Mouse (Mus musculus): ENCODE measurements around the gene Ren1. TPM values are rescaled to one million over a fixed set of nuclear protein-coding genes. Genes with fewer than 3 reads are reported as not detected.

Ren1 gene
- polyA plus RNA-seq, 1 experiment: 187 TPM

DNA sequence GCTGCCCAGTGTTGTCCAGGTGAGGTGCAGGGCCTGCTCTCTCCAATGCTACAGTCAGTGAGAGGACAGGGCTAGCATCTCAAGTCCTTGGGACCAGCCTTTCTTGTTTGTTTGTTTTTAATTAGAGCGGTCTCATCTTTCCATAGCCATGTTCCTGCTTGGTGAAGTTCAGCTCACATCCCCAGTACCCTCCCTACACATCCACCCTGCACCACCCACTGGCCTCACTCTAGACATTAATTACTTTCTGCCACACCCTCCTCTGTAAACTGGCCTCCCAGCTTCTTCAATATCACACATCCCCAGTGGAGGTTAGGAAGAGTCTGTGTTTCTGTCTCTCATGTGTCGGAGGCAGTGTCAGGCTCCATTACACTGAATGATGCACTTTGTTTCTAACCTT lies 6.0 kb upstream of the Ren1 start:
- no peak for DNase-seq
- TF ChIP-seq POLR2A (IDR thresholded peaks at IDR 0.05; ENCODE audit: low read depth, low read length) (no peak), CTCF (conservative IDR thresholded peaks at IDR 0.05; ENCODE audit: insufficient read depth, insufficient read length, low read depth, low read length) (no peak)
- no peaks in the 10 kb centered on the region for H3K27me3 ChIP-seq (replicated peaks; ENCODE audit: control insufficient read depth, insufficient read depth, low read length)
- no peak overlapping the region for H3K4me3 ChIP-seq (ENCODE audit: insufficient read depth, low read depth, low read length)
- no peak overlapping the region for H3K27ac ChIP-seq (ENCODE audit: insufficient read depth, low read depth, low read length)
- H3K36me3 ChIP-seq (ENCODE audit: control insufficient read depth, insufficient read depth, low read length): no peaks in the 10 kb centered on the region
- 94% methylated on average over 2 of the region's 2 CpGs for WGBS
- no peaks in the 10 kb centered on the region; the same call in 1 of the 2 replicates for H3K4me1 ChIP-seq (ENCODE audit: control insufficient read depth, insufficient read depth, low read length)

DNA sequence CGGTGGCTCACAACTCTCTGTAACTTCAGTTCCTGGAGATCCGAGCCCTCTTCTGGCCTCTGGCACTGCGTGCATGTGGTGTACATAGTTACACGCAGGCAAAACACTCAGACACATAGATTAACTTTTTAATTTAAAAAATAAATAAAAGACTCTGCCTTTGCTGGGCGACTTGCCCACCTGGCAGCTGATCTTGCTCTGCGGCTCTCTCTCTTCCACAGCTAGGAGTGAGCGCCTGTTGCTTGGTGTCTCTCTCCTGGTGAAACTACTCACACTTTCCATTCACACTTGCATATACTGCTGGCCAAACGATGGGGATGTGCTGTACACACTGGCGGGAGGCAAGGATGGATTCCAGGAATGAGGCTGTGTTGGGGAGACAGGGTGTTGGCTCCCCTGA lies 3.8 kb upstream of the Ren1 start:
- Histone ChIP-seq H3K27me3 (replicated peaks; ENCODE audit: control insufficient read depth, insufficient read depth, low read length) (no peaks in the 10 kb centered on the region), H3K4me3 (ENCODE audit: insufficient read depth, low read depth, low read length) (no peak overlapping the region), H3K36me3 (ENCODE audit: control insufficient read depth, insufficient read depth, low read length) (no peaks in the 10 kb centered on the region), H3K27ac (ENCODE audit: insufficient read depth, low read depth, low read length) (no peak overlapping the region), H3K4me1 (ENCODE audit: control insufficient read depth, insufficient read depth, low read length) (no peaks in the 10 kb centered on the region; the same call in 1 of the 2 replicates)
- no peak for DNase-seq
- TF ChIP-seq CTCF (conservative IDR thresholded peaks at IDR 0.05; ENCODE audit: insufficient read depth, insufficient read length, low read depth, low read length): no peak
- no peak for TF ChIP-seq POLR2A (IDR thresholded peaks at IDR 0.05; ENCODE audit: low read depth, low read length)
- 84% methylated on average over 9 of the region's 9 CpGs for WGBS

DNA sequence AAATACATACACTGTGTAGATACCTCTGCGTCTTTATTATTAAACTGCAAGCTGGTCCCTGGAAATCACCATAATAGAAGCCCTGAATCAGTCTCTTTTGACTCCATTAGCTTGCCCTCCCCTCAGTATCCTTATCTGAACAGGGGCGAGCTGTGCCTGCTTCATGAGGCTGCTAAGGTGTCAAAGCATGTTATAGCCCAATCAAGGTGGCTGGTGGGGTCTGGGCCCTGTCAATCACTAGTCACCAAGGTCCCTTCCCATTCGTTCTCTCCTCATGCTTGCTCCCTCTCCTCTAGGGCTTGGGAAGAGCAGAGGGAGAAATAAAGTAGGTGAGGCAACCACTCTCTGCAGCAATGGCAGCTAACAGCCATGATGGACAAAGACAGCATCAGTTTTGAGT lies 3.1 kb upstream of the Ren1 start:
- H3K4me1 ChIP-seq (ENCODE audit: control insufficient read depth, insufficient read depth, low read length): no peaks in the 10 kb centered on the region; the same call in 1 of the 2 replicates
- H3K36me3 ChIP-seq (ENCODE audit: control insufficient read depth, insufficient read depth, low read length): no peaks in the 10 kb centered on the region
- H3K27ac ChIP-seq (ENCODE audit: insufficient read depth, low read depth, low read length): no peak overlapping the region
- WGBS: 81% methylated on average over 3 of the region's 3 CpGs
- H3K4me3 ChIP-seq (ENCODE audit: insufficient read depth, low read depth, low read length): no peak overlapping the region
- no peak for TF ChIP-seq POLR2A (IDR thresholded peaks at IDR 0.05; ENCODE audit: low read depth, low read length)
- TF ChIP-seq CTCF (conservative IDR thresholded peaks at IDR 0.05; ENCODE audit: insufficient read depth, insufficient read length, low read depth, low read length): no peak
- DNase-seq: no peak
- H3K27me3 ChIP-seq (replicated peaks; ENCODE audit: control insufficient read depth, insufficient read depth, low read length): no peaks in the 10 kb centered on the region

DNA sequence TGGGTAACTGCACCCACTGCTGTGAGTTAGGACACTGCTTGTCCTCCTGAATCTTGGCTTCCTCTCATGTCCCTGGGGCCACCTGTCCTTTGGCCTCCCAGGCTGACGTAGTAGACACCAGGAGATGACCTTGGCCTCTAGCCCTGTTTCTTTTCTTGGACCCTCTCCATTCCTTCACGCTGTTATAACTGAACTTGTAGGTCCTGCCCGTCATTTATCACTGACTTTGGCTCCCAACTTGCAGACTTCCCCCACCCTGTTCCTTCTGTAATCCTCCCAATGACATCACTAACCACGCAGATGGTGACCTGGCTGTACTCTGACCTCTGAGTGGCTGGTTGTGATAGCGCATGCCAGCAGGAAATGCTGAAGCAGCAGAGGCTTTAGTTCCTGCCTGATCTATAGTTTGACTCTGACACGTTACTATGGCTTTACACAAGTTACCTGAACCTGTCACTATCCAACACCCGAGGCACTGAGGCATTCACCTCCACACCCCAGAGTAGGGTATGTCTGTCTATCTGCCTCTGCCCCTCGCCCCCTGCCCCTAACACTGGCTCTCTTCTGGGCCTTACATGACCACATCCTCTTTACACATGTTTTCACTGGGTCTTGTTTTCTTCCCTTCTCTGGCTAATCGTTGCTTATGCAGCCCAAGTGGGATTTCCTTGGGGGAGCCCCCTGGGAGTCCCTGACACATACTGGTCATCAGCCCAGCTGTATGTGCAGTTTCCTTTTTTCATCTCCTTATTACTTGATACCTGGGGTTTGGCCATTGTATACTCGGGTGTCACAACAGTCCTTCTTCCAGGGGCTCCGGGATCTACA lies 2.4 kb upstream of the Ren1 start:
- Histone ChIP-seq H3K4me3 (ENCODE audit: insufficient read depth, low read depth, low read length) (no peak overlapping the region), H3K4me1 (ENCODE audit: control insufficient read depth, insufficient read depth, low read length) (no peaks in the 10 kb centered on the region; the same call in 1 of the 2 replicates), H3K36me3 (ENCODE audit: control insufficient read depth, insufficient read depth, low read length) (no peaks in the 10 kb centered on the region), H3K27ac (ENCODE audit: insufficient read depth, low read depth, low read length) (no peak overlapping the region), H3K27me3 (replicated peaks; ENCODE audit: control insufficient read depth, insufficient read depth, low read length) (no peaks in the 10 kb centered on the region)
- TF ChIP-seq CTCF (conservative IDR thresholded peaks at IDR 0.05; ENCODE audit: insufficient read depth, insufficient read length, low read depth, low read length) (no peak), POLR2A (IDR thresholded peaks at IDR 0.05; ENCODE audit: low read depth, low read length) (no peak)
- WGBS: 42% methylated on average over 11 of the region's 11 CpGs
- peak; percentile 81 for DNase-seq

DNA sequence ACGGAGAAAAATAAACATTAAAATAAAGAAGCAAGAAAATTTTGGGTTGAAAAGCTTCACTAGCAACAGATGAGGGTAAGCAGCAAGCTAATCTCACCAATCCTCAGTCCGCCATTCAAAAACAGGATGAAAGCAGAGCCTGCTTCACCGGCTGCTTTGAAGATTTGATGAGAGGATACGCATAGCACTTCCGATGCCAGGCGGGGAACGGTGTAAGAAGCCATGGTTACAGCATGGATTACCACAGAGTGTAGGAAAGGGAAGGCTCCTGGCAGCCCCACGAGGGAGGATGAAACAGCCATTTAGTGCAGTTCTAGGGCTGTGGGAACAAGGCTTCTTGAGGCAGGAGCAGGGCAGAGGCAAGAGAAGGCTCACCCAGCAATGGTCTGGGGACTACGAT lies 1.5 kb downstream of the Ren1 start:
- Histone ChIP-seq H3K36me3 (ENCODE audit: control insufficient read depth, insufficient read depth, low read length) (no peaks in the 10 kb centered on the region), H3K4me1 (ENCODE audit: control insufficient read depth, insufficient read depth, low read length) (no peaks in the 10 kb centered on the region; the same call in 1 of the 2 replicates), H3K4me3 (ENCODE audit: insufficient read depth, low read depth, low read length) (no peak overlapping the region), H3K27me3 (replicated peaks; ENCODE audit: control insufficient read depth, insufficient read depth, low read length) (no peaks in the 10 kb centered on the region), H3K27ac (ENCODE audit: insufficient read depth, low read depth, low read length) (no peak overlapping the region)
- 51% methylated on average over 9 of the region's 9 CpGs for WGBS
- no peak for TF ChIP-seq POLR2A (IDR thresholded peaks at IDR 0.05; ENCODE audit: low read depth, low read length)
- TF ChIP-seq CTCF (conservative IDR thresholded peaks at IDR 0.05; ENCODE audit: insufficient read depth, insufficient read length, low read depth, low read length): no peak
- DNase-seq: no peak

DNA sequence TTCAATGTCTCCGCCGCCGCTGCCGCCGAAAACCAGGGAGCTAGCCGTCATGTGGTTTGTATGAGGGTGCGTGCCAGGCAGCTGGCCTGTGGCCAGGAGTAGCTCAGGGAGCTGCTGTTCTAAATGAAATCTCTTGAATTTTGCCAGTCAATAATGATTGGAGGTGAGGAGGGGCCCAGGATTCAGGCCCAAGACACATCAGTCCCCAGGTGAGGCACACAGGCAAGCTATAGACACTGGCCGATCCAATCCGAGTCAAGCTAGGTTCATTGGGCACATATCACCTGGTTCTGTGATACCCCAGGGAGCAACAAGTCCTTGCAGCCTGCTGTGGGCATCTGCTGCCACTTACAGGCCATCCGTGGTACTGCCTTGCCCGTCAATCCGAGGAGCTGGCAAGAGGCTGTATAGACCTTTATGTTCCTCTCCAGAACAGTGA lies 3.1 kb downstream of the Ren1 start:
- Histone ChIP-seq H3K4me3 (ENCODE audit: insufficient read depth, low read depth, low read length) (no peak overlapping the region), H3K4me1 (ENCODE audit: control insufficient read depth, insufficient read depth, low read length) (no peaks in the 10 kb centered on the region), H3K27me3 (replicated peaks; ENCODE audit: control insufficient read depth, insufficient read depth, low read length) (no peaks in the 10 kb centered on the region), H3K27ac (ENCODE audit: insufficient read depth, low read depth, low read length) (no peak overlapping the region), H3K36me3 (ENCODE audit: control insufficient read depth, insufficient read depth, low read length) (no peaks in the 10 kb centered on the region)
- peak; percentile 100 for TF ChIP-seq CTCF (conservative IDR thresholded peaks at IDR 0.05; ENCODE audit: insufficient read depth, insufficient read length, low read depth, low read length)
- TF ChIP-seq POLR2A (IDR thresholded peaks at IDR 0.05; ENCODE audit: low read depth, low read length): no peak
- DNase-seq: peak; percentile 84
- WGBS: 39% methylated on average over 12 of the region's 12 CpGs

DNA sequence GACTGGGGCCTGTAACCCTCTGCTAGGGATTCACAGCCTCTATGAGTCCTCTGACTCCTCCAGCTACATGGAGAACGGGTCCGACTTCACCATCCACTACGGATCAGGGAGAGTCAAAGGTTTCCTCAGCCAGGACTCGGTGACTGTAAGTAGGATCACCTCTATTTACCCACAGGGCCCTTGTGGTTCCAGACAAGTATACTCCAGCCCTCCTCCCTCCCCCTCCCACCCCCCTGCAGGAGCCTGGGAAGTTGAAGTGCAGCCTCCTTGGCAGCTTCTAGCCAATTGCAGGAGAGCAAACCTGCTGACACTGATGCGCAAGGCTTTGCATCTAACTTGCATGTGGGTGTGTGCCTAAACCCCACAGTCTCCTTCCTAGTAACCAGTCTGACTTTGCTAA lies 5.2 kb downstream of the Ren1 start:
- TF ChIP-seq CTCF (conservative IDR thresholded peaks at IDR 0.05; ENCODE audit: insufficient read depth, insufficient read length, low read depth, low read length) (no peak), POLR2A (IDR thresholded peaks at IDR 0.05; ENCODE audit: low read depth, low read length) (no peak)
- Histone ChIP-seq H3K36me3 (ENCODE audit: control insufficient read depth, insufficient read depth, low read length) (no peaks in the 10 kb centered on the region), H3K4me3 (ENCODE audit: insufficient read depth, low read depth, low read length) (no peak overlapping the region), H3K27me3 (replicated peaks; ENCODE audit: control insufficient read depth, insufficient read depth, low read length) (no peaks in the 10 kb centered on the region), H3K27ac (ENCODE audit: insufficient read depth, low read depth, low read length) (no peak overlapping the region), H3K4me1 (ENCODE audit: control insufficient read depth, insufficient read depth, low read length) (no peaks in the 10 kb centered on the region)
- no peak for DNase-seq
- 74% methylated on average over 5 of the region's 5 CpGs for WGBS

All from kidney, adult 2 months (tissue).